Mouse (Mus musculus) embryonic facial prominence, embryonic 13.5 days (tissue): ENCODE results near the gene Fos. TPM values are rescaled to one million over a fixed set of nuclear protein-coding genes. Genes with fewer than 3 reads are reported as not detected.

ENCODE experiments used
- polyA plus RNA-seq: library from polyadenylated mRNA; unstranded; fragments of >200 nt; fragmentation: Nextera tagmentation; extraction: Ambion mirVana; gene quantifications from 2 replicates; pipeline ENCODE4 v1.2.1, GENCODE M21; 2015

The Fos gene
- polyA plus RNA-seq, 1 experiment from 2014 or later: 7.3 TPM

Other genes with a start within 250 kb of the Fos start
- 9.2 and 9.8 TPM in 2 replicates for gene Mlh3, start 203.3 kb upstream of the Fos start, polyA plus RNA-seq
- 43.2 and 45.4 TPM in 2 replicates for gene Acyp1, start 185.5 kb upstream of the Fos start, polyA plus RNA-seq
- gene Zc2hc1c, start 185.3 kb upstream of the Fos start, polyA plus RNA-seq: 0.70 and 0.87 TPM in 2 replicates
- gene Nek9, start 134.5 kb upstream of the Fos start, polyA plus RNA-seq: 26.4 and 28.7 TPM in 2 replicates
- 298 and 306 TPM in 2 replicates for gene Tmed10, start 99.0 kb upstream of the Fos start, polyA plus RNA-seq
- 0.35 and 0.63 TPM in 2 replicates for gene Jdp2, start 125.1 kb downstream of the Fos start, polyA plus RNA-seq
- 5.8 and 7.6 TPM in 2 replicates for gene Batf, start 212.8 kb downstream of the Fos start, polyA plus RNA-seq